Comparison of ENCODE assay signal across 8 mouse cellular contexts in genomic region chr17:66490022-66490601, GRCm38 (mm10). TPM values are rescaled to one million over a fixed set of nuclear protein-coding genes. Genes with fewer than 3 reads are reported as not detected.
DNase-seq lines count a peak whose midpoint lies in the region; ATAC-seq lines count a peak whose summit lies in the region.

No protein-coding gene starts in this region.

- H3K4me1 ChIP-seq in forebrain, embryonic 11.5 days (replicated peaks; ENCODE audit: control insufficient read depth, insufficient read depth, low read length): no peaks in the 10 kb centered on the region
- no peaks in the 10 kb centered on the region for H3K4me1 ChIP-seq in intestine, embryonic 14.5 days (replicated peaks; ENCODE audit: control insufficient read depth, insufficient read depth, low read length)
- H3K4me1 ChIP-seq in midbrain, embryonic 11.5 days (ENCODE audit: control insufficient read depth, insufficient read depth, low read length): no peaks in the 10 kb centered on the region
- no peaks in the 10 kb centered on the region for H3K4me1 ChIP-seq in stomach, embryonic 16.5 days (ENCODE audit: control insufficient read depth, insufficient read depth, low read length)

- no peak overlapping the region for H3K4me3 ChIP-seq in forebrain, embryonic 11.5 days (ENCODE audit: low read depth, low read length)
- no peak overlapping the region for H3K4me3 ChIP-seq in intestine, embryonic 14.5 days (ENCODE audit: low read depth, low read length)
- H3K4me3 ChIP-seq in midbrain, embryonic 11.5 days (ENCODE audit: low read depth, low read length): no peak overlapping the region
- H3K4me3 ChIP-seq in stomach, embryonic 16.5 days (replicated peaks; ENCODE audit: low read length): no peak overlapping the region

- H3K27ac ChIP-seq in forebrain, embryonic 11.5 days (ENCODE audit: low read depth, low read length): no peak overlapping the region
- H3K27ac ChIP-seq in intestine, embryonic 14.5 days (ENCODE audit: low read depth): no peak overlapping the region
- H3K27ac ChIP-seq in midbrain, embryonic 11.5 days (ENCODE audit: low read depth, low read length): no peak overlapping the region
- no peak overlapping the region for H3K27ac ChIP-seq in stomach, embryonic 16.5 days (ENCODE audit: low read length)

- ATAC-seq in forebrain, embryonic 11.5 days (replicated peaks; ENCODE audit: low FRiP score): peak; percentile 55; the same call in 1 of the 2 replicates
- ATAC-seq in intestine, embryonic 14.5 days (replicated peaks; ENCODE audit: low FRiP score, low TSS enrichment, low read depth): 0 out of 2 replicates have a peak, but pooled peaks have one; percentile 56
- ATAC-seq in midbrain, embryonic 11.5 days (ENCODE audit: low FRiP score): peak; percentile 65
- 0 out of 2 replicates have a peak, but pooled peaks have one; percentile 44 for ATAC-seq in stomach, embryonic 16.5 days (ENCODE audit: insufficient read depth, low FRiP score)

- H3K9ac ChIP-seq in forebrain, embryonic 11.5 days (ENCODE audit: low read length): no peak overlapping the region
- no peak overlapping the region for H3K9ac ChIP-seq in intestine, embryonic 14.5 days (ENCODE audit: low read length)
- H3K9ac ChIP-seq in midbrain, embryonic 11.5 days (ENCODE audit: low read length): no peak overlapping the region
- no peak overlapping the region for H3K9ac ChIP-seq in stomach, embryonic 16.5 days (ENCODE audit: low read length)

- H3K27me3 ChIP-seq in forebrain, embryonic 11.5 days (ENCODE audit: control insufficient read depth, insufficient read depth, low read length): no peaks in the 10 kb centered on the region
- no peaks in the 10 kb centered on the region for H3K27me3 ChIP-seq in intestine, embryonic 14.5 days (replicated peaks; ENCODE audit: control insufficient read depth, insufficient read depth, low read length)
- H3K27me3 ChIP-seq in midbrain, embryonic 11.5 days (ENCODE audit: control insufficient read depth, insufficient read depth, low read length): no peaks in the 10 kb centered on the region
- no peaks in the 10 kb centered on the region for H3K27me3 ChIP-seq in stomach, embryonic 16.5 days (ENCODE audit: control insufficient read depth, insufficient read depth, low read length)

- no peaks in the 10 kb centered on the region for H3K9me3 ChIP-seq in forebrain, embryonic 11.5 days (ENCODE audit: control insufficient read depth, low read length)
- no peaks in the 10 kb centered on the region for H3K9me3 ChIP-seq in intestine, embryonic 14.5 days (ENCODE audit: control insufficient read depth, low read length)
- H3K9me3 ChIP-seq in midbrain, embryonic 11.5 days (ENCODE audit: control insufficient read depth, low read length): no peaks in the 10 kb centered on the region
- peaks cover 3% of the 10 kb centered on the region; the same call in 1 of the 2 replicates for H3K9me3 ChIP-seq in stomach, embryonic 16.5 days (replicated peaks; ENCODE audit: control insufficient read depth, low read length)

- no peak overlapping the region for H3K4me2 ChIP-seq in forebrain, embryonic 11.5 days (ENCODE audit: low read depth, low read length, severe bottlenecking)
- no peak overlapping the region for H3K4me2 ChIP-seq in intestine, embryonic 14.5 days (ENCODE audit: low read length)
- no peak overlapping the region for H3K4me2 ChIP-seq in midbrain, embryonic 11.5 days
- H3K4me2 ChIP-seq in stomach, embryonic 16.5 days (ENCODE audit: low read depth, low read length): no peak overlapping the region

- 45% methylated on average over 10 of the region's 10 CpGs for WGBS in forebrain, embryonic 11.5 days
- 47% methylated on average over 10 of the region's 10 CpGs for WGBS in intestine, embryonic 14.5 days
- 44% methylated on average over 10 of the region's 10 CpGs for WGBS in midbrain, embryonic 11.5 days
- WGBS in stomach, embryonic 16.5 days: 42% methylated on average over 10 of the region's 10 CpGs

- peaks cover 2% of the 10 kb centered on the region; the same call in 1 of the 2 replicates for H3K36me3 ChIP-seq in forebrain, embryonic 11.5 days (ENCODE audit: control insufficient read depth, insufficient read depth, low read length)
- H3K36me3 ChIP-seq in intestine, embryonic 14.5 days (ENCODE audit: control insufficient read depth, insufficient read depth, low read length): peaks cover 14% of the 10 kb centered on the region
- peaks cover 5% of the 10 kb centered on the region; the same call in 1 of the 2 replicates for H3K36me3 ChIP-seq in midbrain, embryonic 11.5 days (ENCODE audit: control insufficient read depth, insufficient read depth, low read length)
- H3K36me3 ChIP-seq in stomach, embryonic 16.5 days (ENCODE audit: control insufficient read depth, insufficient read depth, low read length): peaks cover 4% of the 10 kb centered on the region; the same call in 1 of the 2 replicates

- DNase-seq in gastrocnemius, adult 18-20 months (ENCODE audit: low spot score): peak; percentile 58
- DNase-seq in gastrocnemius, postnatal 14 days: no peak
- DNase-seq in c-Kit-negative CD71-positive TER-119-positive erythroid progenitor cells, embryonic 14.5 days (ENCODE audit: low read depth, low spot score): peak; percentile 21
- peak; percentile 65 for DNase-seq in forebrain, embryonic 11.5 days (ENCODE audit: low spot score)
- peak; percentile 77 for DNase-seq in intestine, embryonic 14.5 days (ENCODE audit: low spot score)
- peak; percentile 63 to 75 for DNase-seq in left cerebral cortex, adult 18-20 months (ENCODE audit: low spot score in 2 of 2)
- peak; percentile 95 for DNase-seq in midbrain, embryonic 11.5 days (ENCODE audit: low spot score, missing footprints)

- intact Hi-C loops in gastrocnemius, postnatal 14 days (cut with DNase I; ENCODE audit: low total_unique reads): loop anchor here (10.0 kb wide), 1 partner anchor 345 kb away; no protein-coding TSS in a partner anchor

RNA-seq across cellular contexts. Expression of gene Rab12, which starts 29.4 kb away (rescaled TPM):
- 100 to 1,000 TPM; 177 to 207 TPM for total RNA-seq in gastrocnemius, adult 18-20 months (2021)
- 100 to 1,000 TPM in 1 of 2 experiments, 10 to 100 TPM in 1; 96.2 to 130 TPM for total RNA-seq in gastrocnemius, postnatal 14 days (2021)
- 44.6 and 46.2 TPM in 2 replicates for polyA plus RNA-seq in forebrain, embryonic 11.5 days (2014; fragmentation: Nextera tagmentation; extraction: Ambion mirVana)
- 41.4 and 44.6 TPM in 2 replicates for polyA plus RNA-seq in intestine, embryonic 14.5 days (2014; fragmentation: Nextera tagmentation; extraction: Ambion mirVana)
- total RNA-seq in left cerebral cortex, adult 18-20 months (2021): 100 to 1,000 TPM; 113 to 120 TPM
- 40.9 and 45.0 TPM in 2 replicates for polyA plus RNA-seq in midbrain, embryonic 11.5 days (2014; fragmentation: Nextera tagmentation; extraction: Ambion mirVana)
- polyA plus RNA-seq in stomach, embryonic 16.5 days (2015; fragmentation: Nextera tagmentation; extraction: Ambion mirVana): 10.0 and 10.9 TPM in 2 replicates

RNA-seq across cellular contexts. Expression of gene Mtcl1, which starts 40.6 kb away (rescaled TPM):
- 1 to 10 TPM; 5.4 TPM for total RNA-seq in gastrocnemius, adult 18-20 months (2021)
- 1 to 10 TPM; 7.6 to 9.2 TPM for total RNA-seq in gastrocnemius, postnatal 14 days (2021)
- 40.0 and 47.3 TPM in 2 replicates for polyA plus RNA-seq in forebrain, embryonic 11.5 days (2014; fragmentation: Nextera tagmentation; extraction: Ambion mirVana)
- polyA plus RNA-seq in intestine, embryonic 14.5 days (2014; fragmentation: Nextera tagmentation; extraction: Ambion mirVana): 11.7 and 14.6 TPM in 2 replicates
- total RNA-seq in left cerebral cortex, adult 18-20 months (2021): 100 to 1,000 TPM; 109 to 122 TPM
- polyA plus RNA-seq in midbrain, embryonic 11.5 days (2014; fragmentation: Nextera tagmentation; extraction: Ambion mirVana): 43.5 and 47.3 TPM in 2 replicates
- 4.1 and 6.1 TPM in 2 replicates for polyA plus RNA-seq in stomach, embryonic 16.5 days (2015; fragmentation: Nextera tagmentation; extraction: Ambion mirVana)
